Mouse (Mus musculus): ENCODE results near the gene Gtf3c5. TPM values are rescaled to one million over a fixed set of nuclear protein-coding genes. Genes with fewer than 3 reads are reported as not detected.

Gtf3c5 gene
- polyA plus RNA-seq, 1 experiment from 2014 or later, result 41.9 TPM

DNA sequence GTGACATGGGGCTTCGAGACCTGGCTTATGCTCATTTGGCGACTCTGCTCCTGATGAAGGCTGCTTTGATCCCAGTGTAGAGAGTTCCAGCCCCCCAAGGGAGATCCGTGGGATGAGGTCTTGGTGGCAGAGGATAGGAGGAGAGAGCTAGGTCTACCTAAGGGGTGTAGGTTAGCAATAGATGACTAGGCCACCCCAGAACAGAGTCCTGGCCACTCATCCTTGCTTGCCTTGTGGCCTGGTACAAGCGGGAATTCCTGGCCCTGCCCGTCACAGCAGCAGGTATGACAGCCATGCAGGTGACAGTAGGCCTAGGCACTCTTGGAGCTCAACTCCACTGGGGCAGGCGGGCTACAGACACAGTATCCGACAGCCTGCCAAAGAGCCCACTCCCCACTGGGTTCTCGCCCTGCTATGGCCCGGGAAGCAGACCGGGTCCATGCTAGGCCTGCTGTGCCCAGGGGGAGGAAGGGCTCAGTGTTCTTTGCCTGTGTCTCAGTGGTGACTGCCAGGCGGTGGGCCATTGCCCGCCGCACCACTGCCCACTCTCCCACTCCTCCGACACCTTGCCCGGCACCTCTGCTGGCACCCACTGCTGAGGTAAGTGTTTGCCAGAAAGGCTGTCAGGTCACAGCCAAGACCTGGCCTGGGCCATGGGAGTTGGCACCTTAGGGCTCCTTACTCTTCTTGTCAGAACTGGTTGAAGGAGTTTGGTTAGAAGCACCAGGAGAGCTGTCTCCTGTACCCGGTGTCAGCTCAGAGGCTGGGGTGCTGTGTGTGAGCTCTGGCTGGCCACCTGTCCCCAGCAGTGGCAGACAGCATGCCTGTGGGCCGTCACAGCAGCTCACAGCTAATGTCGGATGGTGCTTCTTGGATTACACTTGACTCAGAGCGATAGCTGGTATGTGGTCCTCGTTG is 55.9 kb downstream of the Gtf3c5 start:
- H3K4me3 ChIP-seq (ENCODE audit: low read depth, low read length), result no peak overlapping the region
- no peaks in the 10 kb centered on the region for H3K9me3 ChIP-seq (ENCODE audit: low read depth, low read length)
- no peak overlapping the region for H3K27ac ChIP-seq (ENCODE audit: low read depth)
- no peak overlapping the region for H3K4me2 ChIP-seq
- no peak for TF ChIP-seq CTCF (IDR thresholded peaks at IDR 0.05; ENCODE audit: low read depth)
- H3K9ac ChIP-seq, result no peak overlapping the region
- ATAC-seq (ENCODE audit: insufficient read depth) (no peak), DNase-seq (no peak)
- no peaks in the 10 kb centered on the region for H3K27me3 ChIP-seq (ENCODE audit: insufficient read depth, low read length)
- peaks cover 18% of the 10 kb centered on the region for H3K4me1 ChIP-seq (ENCODE audit: insufficient read depth)
- H3K36me3 ChIP-seq (ENCODE audit: insufficient read depth), result no peaks in the 10 kb centered on the region
- 85% methylated on average over 20 of the region's 20 CpGs for WGBS

DNA sequence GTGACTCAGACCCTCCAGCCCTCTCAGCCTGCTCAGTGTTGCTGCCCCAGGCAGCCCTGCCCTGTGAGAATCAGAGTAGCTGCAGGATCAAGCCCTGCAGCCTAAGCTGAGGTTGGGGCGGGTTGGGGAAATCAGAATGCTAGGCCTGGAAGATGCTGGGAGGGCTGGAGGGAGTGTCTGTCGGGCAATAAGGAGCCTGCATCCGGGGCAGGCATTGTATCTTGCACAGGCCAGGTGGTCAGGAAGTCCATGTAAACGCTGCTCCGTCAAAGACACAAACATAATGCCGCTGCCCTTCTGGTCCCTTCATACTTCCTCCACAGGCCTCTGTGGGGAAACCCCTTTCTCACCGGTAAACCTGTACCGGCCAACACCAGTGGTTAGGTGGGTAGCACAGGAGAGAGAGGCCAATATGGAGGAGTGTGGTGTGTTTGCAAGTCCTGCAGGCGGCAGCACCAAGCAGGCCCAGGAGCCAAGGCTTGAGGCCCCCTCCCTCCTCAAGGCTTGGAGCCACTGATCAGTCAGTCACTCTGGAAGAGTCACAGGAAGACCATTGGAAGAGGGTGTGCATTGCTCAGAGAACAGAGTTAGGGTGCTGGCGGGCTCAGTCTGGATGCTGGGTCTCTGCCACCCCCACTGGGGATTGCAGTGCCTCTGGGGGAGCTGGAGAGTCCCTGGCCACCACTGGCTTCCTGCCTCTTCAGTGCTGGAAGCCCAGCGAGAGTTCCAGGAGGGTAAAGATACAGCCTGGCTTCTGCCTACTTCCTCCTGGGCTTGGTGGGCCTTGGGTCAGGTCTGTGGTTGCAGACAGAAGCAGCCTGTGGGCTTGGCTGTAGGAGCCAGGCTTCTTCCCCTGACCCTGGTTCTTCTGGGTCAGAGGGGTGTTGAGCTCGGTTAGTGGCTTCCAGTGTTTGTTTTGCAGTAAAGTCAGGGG is 57.3 kb downstream of the Gtf3c5 start:
- peak; percentile 56 for TF ChIP-seq CTCF (IDR thresholded peaks at IDR 0.05; ENCODE audit: low read depth)
- no peaks in the 10 kb centered on the region for H3K27me3 ChIP-seq (ENCODE audit: insufficient read depth, low read length)
- H3K36me3 ChIP-seq (ENCODE audit: insufficient read depth), result no peaks in the 10 kb centered on the region
- peak; percentile 42 for DNase-seq
- H3K27ac ChIP-seq (ENCODE audit: low read depth), result peak overlapping the region; percentile 80
- H3K9ac ChIP-seq, result peak overlapping the region; percentile 36
- H3K4me2 ChIP-seq, result peak overlapping the region; percentile 20; the same call in 1 of the 2 replicates
- H3K4me1 ChIP-seq (ENCODE audit: insufficient read depth), result peaks cover 17% of the 10 kb centered on the region
- WGBS, result 39% methylated on average over 12 of the region's 12 CpGs
- no peak for ATAC-seq (ENCODE audit: insufficient read depth)
- no peak overlapping the region for H3K4me3 ChIP-seq (ENCODE audit: low read depth, low read length)
- no peaks in the 10 kb centered on the region for H3K9me3 ChIP-seq (ENCODE audit: low read depth, low read length)

GRCm38 (mm10) chr2:28525219-28525942 is 58.2 kb downstream of the Gtf3c5 start:
- DNase-seq, result peak; percentile 79
- Histone ChIP-seq H3K27me3 (ENCODE audit: insufficient read depth, low read length) (no peaks in the 10 kb centered on the region), H3K4me2 (peak overlapping the region; percentile 39; the same call in 1 of the 2 replicates), H3K4me1 (ENCODE audit: insufficient read depth) (peaks cover 17% of the 10 kb centered on the region), H3K9ac (peak overlapping the region; percentile 36), H3K27ac (ENCODE audit: low read depth) (peak overlapping the region; percentile 80), H3K36me3 (ENCODE audit: insufficient read depth) (no peaks in the 10 kb centered on the region), H3K9me3 (ENCODE audit: low read depth, low read length) (no peaks in the 10 kb centered on the region), H3K4me3 (ENCODE audit: low read depth, low read length) (no peak overlapping the region)
- no peak for TF ChIP-seq CTCF (IDR thresholded peaks at IDR 0.05; ENCODE audit: low read depth)
- WGBS, result 16% methylated on average over 11 of the region's 11 CpGs
- ATAC-seq (ENCODE audit: insufficient read depth), result peak; percentile 67

GRCm38 (mm10) chr2:28524406-28524805 is 59.1 kb downstream of the Gtf3c5 start:
- no peak for DNase-seq
- no peaks in the 10 kb centered on the region for H3K36me3 ChIP-seq (ENCODE audit: insufficient read depth)
- no peak for TF ChIP-seq CTCF (IDR thresholded peaks at IDR 0.05; ENCODE audit: low read depth)
- no peak overlapping the region for H3K27ac ChIP-seq (ENCODE audit: low read depth)
- 80% methylated on average over 10 of the region's 10 CpGs for WGBS
- H3K27me3 ChIP-seq (ENCODE audit: insufficient read depth, low read length), result no peaks in the 10 kb centered on the region
- H3K4me1 ChIP-seq (ENCODE audit: insufficient read depth), result peaks cover 17% of the 10 kb centered on the region
- no peak overlapping the region for H3K9ac ChIP-seq
- no peak overlapping the region for H3K4me3 ChIP-seq (ENCODE audit: low read depth, low read length)
- no peaks in the 10 kb centered on the region for H3K9me3 ChIP-seq (ENCODE audit: low read depth, low read length)
- no peak overlapping the region for H3K4me2 ChIP-seq
- no peak for ATAC-seq (ENCODE audit: insufficient read depth)

- DNase-seq (peak; percentile 97), ATAC-seq (ENCODE audit: insufficient read depth) (peak; percentile 89)
- Histone ChIP-seq H3K9ac (no peak overlapping the region), H3K4me3 (ENCODE audit: low read depth, low read length) (no peak overlapping the region), H3K4me2 (no peak overlapping the region), H3K27me3 (ENCODE audit: insufficient read depth, low read length) (no peaks in the 10 kb centered on the region), H3K36me3 (ENCODE audit: insufficient read depth) (no peaks in the 10 kb centered on the region), H3K4me1 (ENCODE audit: insufficient read depth) (peaks cover 17% of the 10 kb centered on the region), H3K27ac (ENCODE audit: low read depth) (no peak overlapping the region), H3K9me3 (ENCODE audit: low read depth, low read length) (no peaks in the 10 kb centered on the region)
- no peak for TF ChIP-seq CTCF (IDR thresholded peaks at IDR 0.05; ENCODE audit: low read depth)
- 24% methylated on average over 5 of the region's 5 CpGs for WGBS
These were observed 59.9 kb downstream of the Gtf3c5 start for GRCm38 (mm10) chr2:28523643-28524117.

DNA sequence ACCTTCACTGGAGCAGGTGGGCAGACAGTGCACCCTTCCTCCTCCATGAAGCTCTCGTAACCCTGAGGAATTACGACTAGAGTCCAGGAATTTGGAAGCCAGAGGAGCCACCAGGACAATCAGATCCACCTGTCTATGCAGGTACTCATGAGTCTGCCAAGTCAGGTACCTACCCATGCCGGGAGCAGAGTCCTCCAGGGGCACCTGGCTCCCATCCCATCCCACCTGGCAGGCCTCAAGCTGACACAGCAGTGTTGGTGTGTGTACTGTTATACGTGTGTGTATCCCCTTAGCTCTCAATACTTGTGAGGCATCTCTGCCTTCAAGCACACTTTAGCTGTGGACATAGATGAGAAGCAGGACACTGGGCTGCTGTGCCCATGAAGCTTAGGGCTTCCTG is 61.4 kb downstream of the Gtf3c5 start:
- no peak for DNase-seq
- Histone ChIP-seq H3K4me2 (no peak overlapping the region), H3K4me3 (ENCODE audit: low read depth, low read length) (no peak overlapping the region), H3K27ac (ENCODE audit: low read depth) (no peak overlapping the region), H3K9me3 (ENCODE audit: low read depth, low read length) (no peaks in the 10 kb centered on the region), H3K36me3 (ENCODE audit: insufficient read depth) (no peaks in the 10 kb centered on the region), H3K4me1 (ENCODE audit: insufficient read depth) (peaks cover 17% of the 10 kb centered on the region), H3K27me3 (ENCODE audit: insufficient read depth, low read length) (no peaks in the 10 kb centered on the region), H3K9ac (no peak overlapping the region)
- no peak for TF ChIP-seq CTCF (IDR thresholded peaks at IDR 0.05; ENCODE audit: low read depth)
- 87% methylated on average over 4 of the region's 4 CpGs for WGBS
- no peak for ATAC-seq (ENCODE audit: insufficient read depth)

Data from lung, embryonic 14.5 days (tissue).